Mouse (Mus musculus) lung, postnatal 14 days (tissue): Measurements from ENCODE around the gene Mrps21.
A peak's percentile ranks its signal among the peaks of the same experiment; 100 is the strongest.
"Not testable (repeated sequence)": the region's sequence is repeated elsewhere in the genome, so short reads cannot be mapped to it uniquely, and the experiment has no call there.

Experiments used
- DNase-seq: peaks from one replicate; pipeline ENCODE4 v3.0.0; 2021

Gene Mrps21

GRCm38 (mm10) chr3:95891211-95892065 lies 20.1 kb upstream of the Mrps21 start, which contains the start of gene BC028528:
BC028528 (minus strand) TSS chr3:95892005.
- DNase-seq, result peak; percentile 66

DNA sequence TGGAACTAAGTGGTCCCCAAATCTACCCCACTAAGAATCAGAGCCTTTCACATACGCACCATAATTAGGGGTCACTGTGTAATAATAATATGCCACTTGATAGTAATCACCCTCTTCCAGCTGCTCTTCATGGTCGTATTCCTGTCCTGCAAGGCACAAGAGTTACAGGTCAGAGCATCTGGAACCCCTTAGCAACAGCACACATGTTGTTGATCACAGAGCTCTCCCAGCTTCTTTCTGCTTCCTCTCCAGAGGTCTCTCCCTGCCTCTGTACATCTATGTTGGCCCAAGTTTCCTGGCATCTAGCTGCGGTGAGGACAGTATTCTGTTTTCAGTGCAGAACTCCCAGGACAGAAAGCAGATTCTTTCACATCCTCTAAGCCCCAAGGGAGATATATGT lies 18.3 kb upstream of the Mrps21 start:
- DNase-seq, result no peak

DNA sequence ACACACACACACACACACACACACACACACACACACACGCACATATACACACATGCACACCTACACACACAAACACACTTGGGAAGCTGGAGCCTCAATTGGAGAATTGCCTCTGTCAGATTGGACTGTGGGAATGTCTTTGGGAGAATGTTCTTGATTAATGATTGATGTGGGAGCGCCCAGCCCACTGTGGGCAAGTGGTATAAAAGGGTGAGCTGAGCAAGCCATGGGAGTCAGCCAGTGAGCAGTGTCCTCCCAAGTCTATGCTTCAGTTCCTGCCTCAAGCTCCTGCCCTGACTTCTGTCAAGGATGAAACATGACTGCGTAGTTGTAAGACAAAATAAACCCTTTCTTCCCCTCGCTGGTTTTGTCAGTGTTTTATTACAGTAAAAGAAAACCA lies 16.3 kb upstream of the Mrps21 start:
- no peak for DNase-seq

GRCm38 (mm10) chr3:95884400-95884799 lies 13.1 kb upstream of the Mrps21 start:
- no peak for DNase-seq

GRCm38 (mm10) chr3:95882816-95883425 lies 11.6 kb upstream of the Mrps21 start:
- peak; percentile 87 for DNase-seq

GRCm38 (mm10) chr3:95881979-95882815 lies 10.9 kb upstream of the Mrps21 start, which contains the start of gene Ciart:
Ciart (minus strand) TSS chr3:95882251.
- peak; percentile 89 for DNase-seq

DNA sequence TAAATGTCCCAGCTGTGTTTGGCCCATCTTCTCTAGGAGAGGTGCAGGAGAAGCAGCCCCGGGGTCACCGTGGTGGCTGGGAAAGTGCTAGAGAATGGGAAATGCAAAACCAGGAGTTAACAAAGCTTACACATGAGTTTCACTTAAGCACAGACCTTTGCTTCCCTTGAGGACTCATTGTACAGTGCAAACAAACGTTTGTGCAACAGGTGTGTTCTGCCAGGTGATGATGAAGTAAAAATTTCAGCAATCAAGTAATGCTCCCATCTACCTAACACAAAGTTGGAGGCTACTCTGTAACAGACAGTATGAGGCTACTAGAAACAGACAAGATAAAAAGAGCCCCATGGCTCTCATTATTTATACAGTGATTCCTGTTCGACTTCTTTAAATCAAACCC lies 7.7 kb upstream of the Mrps21 start:
- DNase-seq, result no peak

GRCm38 (mm10) chr3:95872048-95872447 lies 729 bp upstream of the Mrps21 start:
- DNase-seq, result no peak

DNA sequence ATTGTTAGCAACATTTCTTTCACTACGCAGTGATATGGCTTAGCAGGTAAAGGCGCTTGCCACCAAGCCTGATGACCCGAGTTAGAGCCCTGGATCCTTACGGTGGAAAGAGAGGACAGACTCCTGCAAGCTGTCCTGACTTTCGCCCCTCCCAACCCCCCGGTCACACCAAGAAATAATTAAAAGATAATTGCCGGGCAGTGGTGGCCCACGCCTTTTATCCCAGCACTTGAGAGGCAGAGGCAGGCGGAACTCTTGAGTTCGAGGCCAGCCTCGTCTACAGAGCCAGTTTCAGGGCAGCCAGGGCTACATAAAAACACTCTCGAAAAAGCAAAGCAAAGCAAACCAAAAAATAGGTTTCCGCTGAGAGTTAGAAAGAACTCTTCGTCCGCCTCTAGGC lies 343 bp downstream of the Mrps21 start:
- DNase-seq, result no peak

DNA sequence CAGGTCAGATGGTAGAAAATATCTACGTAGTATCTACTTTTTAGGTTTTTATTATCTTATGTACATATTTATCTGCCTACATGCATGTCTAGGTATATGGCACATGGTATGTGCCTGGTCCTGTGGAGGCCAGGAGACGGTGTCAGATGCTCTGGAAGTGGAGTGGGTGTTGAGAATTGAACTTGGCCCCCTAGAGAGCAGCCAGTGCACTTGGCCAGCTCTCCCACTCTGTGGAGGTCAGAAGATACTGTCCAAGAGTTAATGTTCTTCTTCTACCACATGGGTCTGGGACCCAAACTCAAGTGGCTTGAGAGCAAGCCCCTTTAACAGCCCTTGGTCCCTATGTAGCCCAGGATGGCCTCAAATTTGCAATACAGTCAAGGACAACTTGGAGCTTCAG lies 3.9 kb downstream of the Mrps21 start:
- no peak for DNase-seq

- no peak for DNase-seq
Measured at GRCm38 (mm10) chr3:95866071-95866470, 5.2 kb downstream of the Mrps21 start.

- DNase-seq, result no peak
Measured at GRCm38 (mm10) chr3:95865571-95865970, 5.7 kb downstream of the Mrps21 start.

- no peak for DNase-seq
Measured at GRCm38 (mm10) chr3:95865050-95865449, 6.3 kb downstream of the Mrps21 start.

DNA sequence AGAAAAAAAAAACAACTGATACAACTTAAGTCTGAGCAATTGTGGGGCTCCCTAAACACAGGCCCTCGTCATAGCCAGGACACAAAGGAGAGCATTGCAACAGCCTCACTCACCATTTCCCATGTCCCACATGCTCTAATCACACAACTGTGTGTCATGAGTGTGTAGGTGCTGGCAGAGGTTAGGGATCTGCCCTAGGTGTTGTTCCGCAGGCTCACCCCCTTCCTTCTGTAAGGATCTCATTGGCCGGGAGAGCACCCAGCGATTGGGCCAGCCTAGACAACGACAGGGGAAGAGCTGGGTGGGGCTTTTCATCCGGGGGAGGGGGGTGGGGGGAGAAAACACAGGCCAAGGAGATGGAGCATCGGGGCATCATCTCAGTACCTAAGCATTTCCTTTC lies 7.7 kb downstream of the Mrps21 start:
- DNase-seq, result no peak

- peak; percentile 91 for DNase-seq
Measured at GRCm38 (mm10) chr3:95861796-95862195, 9.5 kb downstream of the Mrps21 start.

DNA sequence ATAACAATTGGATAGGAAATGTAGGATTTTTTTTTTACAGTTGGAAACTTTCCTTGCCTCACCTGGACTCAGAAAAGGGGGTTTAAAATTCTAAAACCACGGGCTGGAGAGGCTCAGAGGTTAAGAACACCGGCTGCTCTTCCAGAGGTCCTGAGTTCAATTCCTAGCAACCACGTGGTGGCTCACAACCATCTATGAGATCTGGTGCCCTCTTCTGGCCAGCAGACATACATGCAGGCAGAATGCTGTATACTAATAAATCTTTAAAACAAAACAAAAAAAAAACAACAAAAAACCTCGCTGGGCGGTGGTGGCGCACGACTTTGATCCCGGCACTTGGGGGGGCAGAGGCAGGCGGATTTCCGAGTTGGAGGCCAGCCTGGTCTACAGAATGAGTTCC lies 10.1 kb downstream of the Mrps21 start:
- peak; percentile 27 for DNase-seq

GRCm38 (mm10) chr3:95860323-95860722 lies 11.0 kb downstream of the Mrps21 start:
- no peak for DNase-seq

- DNase-seq, result not testable (repeated sequence)
Measured at GRCm38 (mm10) chr3:95858278-95858677, 13.0 kb downstream of the Mrps21 start.

GRCm38 (mm10) chr3:95857050-95857449 lies 14.3 kb downstream of the Mrps21 start:
- DNase-seq, result not testable (repeated sequence)

- DNase-seq, result no peak
Measured at GRCm38 (mm10) chr3:95856115-95856514, 15.2 kb downstream of the Mrps21 start.

DNA sequence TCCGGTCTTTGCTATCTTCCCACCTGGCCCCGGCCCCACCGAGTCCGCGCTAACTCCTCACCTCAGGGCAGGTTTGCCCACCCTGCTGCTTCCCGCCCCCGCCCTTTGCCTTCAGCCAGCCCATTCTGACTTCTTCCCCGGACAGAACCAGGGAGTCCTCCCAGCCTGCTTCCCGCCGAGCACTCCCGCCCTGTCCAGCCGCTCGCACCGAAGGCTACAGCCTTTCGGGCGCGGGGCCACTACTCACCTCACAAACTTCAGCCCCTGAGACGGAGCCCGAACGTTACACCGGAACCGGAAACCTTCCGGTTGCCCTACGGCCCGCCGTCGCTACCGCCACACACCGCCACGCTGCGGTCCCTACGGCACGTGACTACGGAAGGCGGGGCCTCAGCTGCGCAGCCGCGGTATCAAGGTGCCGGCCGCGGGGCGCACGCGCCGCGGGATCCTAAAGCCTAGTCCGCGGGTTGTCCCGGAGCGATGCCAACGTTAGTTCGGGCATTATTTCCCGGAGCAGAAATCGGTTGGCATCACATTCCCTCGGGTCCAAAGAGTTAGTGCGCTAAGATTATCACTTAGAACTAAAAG lies 15.7 kb downstream of the Mrps21 start, which contains the start of gene Prpf3:
TSS of gene Prpf3 (minus strand) at position 384 of the 588 bp plus-strand sequence.
- DNase-seq, result peak; percentile 95

DNA sequence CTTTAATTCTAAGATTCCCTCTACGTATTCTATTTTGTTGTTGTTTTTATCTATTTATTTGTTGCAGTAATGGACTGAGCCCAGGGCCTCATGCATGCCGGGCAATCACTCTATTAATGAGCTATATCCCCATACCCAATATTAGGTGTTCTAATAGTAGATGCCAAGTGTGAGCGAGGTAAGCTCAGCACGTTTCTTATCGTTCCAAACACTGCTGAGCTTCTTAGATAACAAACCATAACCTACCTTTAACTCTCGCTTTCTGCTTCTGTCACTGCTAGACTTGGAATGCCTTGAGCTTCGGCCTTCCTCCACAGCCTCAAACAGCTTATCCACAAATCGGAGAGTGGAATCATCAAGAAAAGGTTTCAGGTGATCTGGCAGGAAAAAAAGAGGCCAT lies 20.0 kb downstream of the Mrps21 start:
- no peak for DNase-seq

- DNase-seq, result no peak
Measured at GRCm38 (mm10) chr3:95850611-95851010, 20.7 kb downstream of the Mrps21 start.
